Mouse (Mus musculus) neural tube, embryonic 14.5 days (tissue): ENCODE measurements around the gene Pkn3. TPM values are rescaled to one million over a fixed set of nuclear protein-coding genes. Genes with fewer than 3 reads are reported as not detected.

Experiments used
- ATAC-seq: fragments of 200-750 bp; cut with Nextera tagmentation; 2 replicates; pipeline ENCODE4 v1.8.0; 2017; ENCODE audit warnings: low read depth, mild to moderate bottlenecking, moderate TSS enrichment, moderate library complexity
- H3K27ac ChIP-seq: fragments of 300-500 bp; sonication (generic); 2 replicates; pipeline ENCODE4 v1.5.1; 2014; ENCODE audit warnings: low read depth, mild to moderate bottlenecking, control low read depth, low read length, moderate library complexity, mixed read lengths
- H3K27me3 ChIP-seq: fragments of 300-500 bp; sonication (generic); 2 replicates; pipeline ENCODE4 v1.6.1; 2014; ENCODE audit warnings: low read length; ENCODE audit not compliant: control insufficient read depth, insufficient read depth
- H3K36me3 ChIP-seq: fragments of 300-500 bp; sonication (generic); 2 replicates; pipeline ENCODE4 v1.6.1; 2014; ENCODE audit warnings: low read length, mixed read lengths; ENCODE audit not compliant: control insufficient read depth, insufficient read depth
- H3K4me1 ChIP-seq: fragments of 300-500 bp; sonication (generic); 2 replicates; pipeline ENCODE4 v1.6.1; 2014; ENCODE audit warnings: low read length; ENCODE audit not compliant: control insufficient read depth, insufficient read depth
- H3K4me2 ChIP-seq: fragments of 300-500 bp; sonication (generic); 2 replicates; pipeline ENCODE4 v1.6.1; 2014; ENCODE audit warnings: mild to moderate bottlenecking, low read depth, low read length, control low read depth
- H3K4me3 ChIP-seq: fragments of 300-500 bp; sonication (generic); 2 replicates; pipeline ENCODE4 v1.5.1; 2014; ENCODE audit warnings: low read depth, low read length, control low read depth, mixed read lengths
- H3K9ac ChIP-seq: fragments of 300-500 bp; sonication (generic); replicated peaks from 2 replicates; pipeline ENCODE4 v1.6.1; 2014; ENCODE audit warnings: low read depth, mild to moderate bottlenecking, control low read depth, low read length, mixed read lengths
- H3K9me3 ChIP-seq: fragments of 300-500 bp; sonication (generic); 2 replicates; pipeline ENCODE4 v1.6.1; 2016; ENCODE audit warnings: low read length; ENCODE audit not compliant: control insufficient read depth
- WGBS: fragments of 180-500 bp; shearing (Covaris S2); extraction: QIAGEN DNeasy Blood & Tissue Kit; methylation state at CpG from one replicate; pipeline ENCODE4 v1.1.7; 2014; 5-methylcytosine and 5-hydroxymethylcytosine counted together
- polyA plus RNA-seq: library from polyadenylated mRNA; unstranded; fragments of >200 nt; fragmentation: Nextera tagmentation; extraction: Ambion mirVana; gene quantifications from 2 replicates; pipeline ENCODE4 v1.2.1, GENCODE M21; 2014

Gene Pkn3
- 0.70 and 1.5 TPM in 2 replicates for polyA plus RNA-seq

DNA sequence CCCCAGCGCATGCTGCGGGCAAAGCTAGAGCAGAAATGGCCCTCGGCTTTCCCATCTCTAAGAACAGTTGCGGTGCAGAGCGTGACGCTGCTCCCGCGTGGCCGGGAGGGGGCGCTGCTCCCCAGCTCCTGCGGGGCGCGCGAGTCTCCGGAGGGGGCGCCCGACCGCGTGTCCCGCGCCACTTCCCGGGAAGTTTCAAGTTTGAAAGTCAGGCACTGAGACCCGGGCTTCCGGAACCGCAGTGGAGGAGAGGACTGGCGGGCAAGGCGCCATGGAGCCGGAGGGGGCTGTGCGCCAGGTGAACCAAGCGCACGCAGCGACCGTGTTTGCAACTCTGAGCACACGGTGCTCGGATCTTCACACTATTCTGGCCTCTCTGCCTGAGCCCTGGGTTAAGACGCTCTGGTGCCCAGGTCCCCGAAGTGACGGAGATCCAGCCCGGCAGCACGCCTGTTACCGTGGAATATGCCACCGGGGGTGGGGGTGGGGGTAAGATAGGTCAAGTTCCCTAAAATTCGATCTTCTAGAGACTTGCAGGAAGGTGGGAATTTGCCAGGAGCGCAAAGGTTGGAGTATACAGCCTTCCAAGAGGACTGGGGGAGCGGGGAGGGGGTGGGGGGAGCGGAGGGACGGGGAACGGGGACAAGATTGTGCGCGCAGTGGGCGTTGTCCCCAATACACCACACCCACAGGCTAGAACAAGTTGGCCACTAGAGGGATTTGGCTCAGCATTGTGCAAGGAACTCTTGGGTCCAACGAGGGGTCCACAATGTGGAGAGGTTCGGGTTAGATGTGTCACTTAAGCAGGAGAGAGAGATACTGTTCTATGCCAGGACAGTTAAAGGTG lies at the start of gene Pkn3:
Pkn3 (plus strand) TSS at position 183 of the 847 bp plus-strand sequence.
- H3K4me2 ChIP-seq: peak within 1 kb of the TSS; percentile 83
- H3K9ac ChIP-seq: peak within 1 kb of the TSS; percentile 34; the same call in 1 of the 2 replicates
- H3K4me3 ChIP-seq: peak within 1 kb of the TSS; percentile 35
- under 1% methylated on average over 53 of the region's 53 CpGs for WGBS
- H3K4me1 ChIP-seq: peaks cover 9% of the 10 kb centered on the region; the same call in 1 of the 2 replicates
- H3K27ac ChIP-seq: no peak within 1 kb of the TSS
- ATAC-seq: peak; percentile 66; the same call in 1 of the 2 replicates
- no peaks in the 10 kb centered on the region for H3K27me3 ChIP-seq
- no peaks in the 10 kb centered on the region for H3K9me3 ChIP-seq
- peaks cover 2% of the 10 kb centered on the region for H3K36me3 ChIP-seq

DNA sequence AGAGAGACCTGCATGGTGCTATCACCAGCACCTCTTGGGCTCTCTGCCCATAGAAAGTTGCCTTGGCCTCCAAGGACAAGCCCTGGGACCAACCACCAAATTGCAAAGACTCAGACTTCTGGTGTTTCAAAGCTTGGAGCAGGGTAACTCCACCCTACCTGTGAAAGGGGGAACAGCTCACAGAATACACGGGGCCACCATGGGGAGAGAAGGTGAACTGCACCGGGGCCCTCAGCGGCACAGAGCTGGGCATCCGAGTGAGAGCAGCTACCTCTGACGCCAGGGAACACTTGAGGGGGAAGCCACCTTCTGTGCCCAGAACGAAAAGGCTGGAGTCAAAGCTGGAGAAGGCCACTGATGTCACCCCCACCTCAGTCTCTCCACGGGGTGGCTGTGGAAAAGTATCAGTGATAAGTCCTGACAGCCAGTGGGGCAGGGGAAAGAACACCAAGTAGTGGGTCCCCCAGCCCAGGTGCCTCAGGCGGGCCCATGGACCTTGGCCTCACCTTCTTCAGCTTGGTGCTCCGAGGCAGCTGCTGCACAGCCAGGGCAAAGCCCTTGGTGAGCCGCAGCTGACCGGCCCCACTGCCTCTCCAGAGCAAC lies 45.1 kb upstream of the Pkn3 start:
- WGBS: 61% methylated on average over 11 of the region's 11 CpGs
- ATAC-seq: no peak
- no peak overlapping the region for H3K27ac ChIP-seq

DNA sequence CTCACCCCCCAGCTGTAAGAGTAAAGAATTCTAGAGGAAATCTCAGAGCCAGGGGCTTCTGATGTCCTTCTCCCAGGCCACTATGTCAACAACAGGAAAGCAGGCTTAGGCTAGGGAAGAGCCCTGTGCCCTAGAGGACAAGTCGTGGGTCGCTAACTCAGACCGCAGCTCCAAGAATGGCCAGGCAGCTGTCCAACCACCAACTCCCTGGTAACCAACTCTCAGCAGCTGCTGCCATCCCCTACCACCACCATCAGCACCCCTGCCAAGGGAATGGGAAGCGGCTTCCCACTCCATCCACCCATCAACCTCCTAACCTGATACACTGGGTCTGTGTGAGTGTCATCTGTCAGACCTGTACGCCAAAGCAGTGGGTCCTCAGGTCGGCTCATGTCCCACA lies 44.5 kb upstream of the Pkn3 start:
- H3K4me2 ChIP-seq: no peak overlapping the region
- no peaks in the 10 kb centered on the region for H3K4me1 ChIP-seq
- no peak overlapping the region for H3K27ac ChIP-seq
- H3K9me3 ChIP-seq: no peaks in the 10 kb centered on the region
- H3K36me3 ChIP-seq: peaks cover 50% of the 10 kb centered on the region
- ATAC-seq: no peak
- WGBS: 83% methylated on average over 6 of the region's 6 CpGs
- no peak overlapping the region for H3K9ac ChIP-seq
- no peak overlapping the region for H3K4me3 ChIP-seq
- no peaks in the 10 kb centered on the region for H3K27me3 ChIP-seq

More for the DNA sequence above, 45.1 kb upstream of the Pkn3 start:
- Histone ChIP-seq H3K9me3 (no peaks in the 10 kb centered on the region), H3K9ac (no peak overlapping the region), H3K27me3 (no peaks in the 10 kb centered on the region), H3K4me1 (no peaks in the 10 kb centered on the region), H3K36me3 (peaks cover 52% of the 10 kb centered on the region), H3K4me2 (no peak overlapping the region), H3K4me3 (no peak overlapping the region)

DNA sequence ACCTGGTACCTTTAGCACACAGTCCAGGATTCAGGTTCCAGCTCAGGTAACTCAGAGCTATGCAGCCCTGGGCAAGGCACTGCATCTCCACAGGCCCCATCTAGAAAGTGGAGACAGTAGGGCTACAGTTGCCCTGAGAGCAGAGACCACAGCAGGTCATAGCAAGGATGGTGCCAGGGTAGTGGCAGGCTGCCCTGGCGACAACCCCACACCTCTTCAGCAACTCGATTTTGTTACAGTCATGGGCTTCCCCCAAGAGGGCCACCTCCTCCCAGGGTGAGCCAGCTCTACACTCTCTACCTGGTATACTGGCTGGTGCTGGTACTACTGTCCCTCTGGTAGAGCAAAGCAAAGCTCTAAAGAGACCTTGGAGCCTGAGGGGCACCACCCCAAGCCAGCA lies 39.7 kb upstream of the Pkn3 start:
- Histone ChIP-seq H3K27ac (no peak overlapping the region), H3K27me3 (no peaks in the 10 kb centered on the region), H3K9ac (no peak overlapping the region), H3K4me2 (no peak overlapping the region), H3K4me1 (no peaks in the 10 kb centered on the region), H3K4me3 (no peak overlapping the region), H3K36me3 (peaks cover 4% of the 10 kb centered on the region; the same call in 1 of the 2 replicates), H3K9me3 (no peaks in the 10 kb centered on the region)
- 92% methylated on average over 2 of the region's 2 CpGs for WGBS
- no peak for ATAC-seq

DNA sequence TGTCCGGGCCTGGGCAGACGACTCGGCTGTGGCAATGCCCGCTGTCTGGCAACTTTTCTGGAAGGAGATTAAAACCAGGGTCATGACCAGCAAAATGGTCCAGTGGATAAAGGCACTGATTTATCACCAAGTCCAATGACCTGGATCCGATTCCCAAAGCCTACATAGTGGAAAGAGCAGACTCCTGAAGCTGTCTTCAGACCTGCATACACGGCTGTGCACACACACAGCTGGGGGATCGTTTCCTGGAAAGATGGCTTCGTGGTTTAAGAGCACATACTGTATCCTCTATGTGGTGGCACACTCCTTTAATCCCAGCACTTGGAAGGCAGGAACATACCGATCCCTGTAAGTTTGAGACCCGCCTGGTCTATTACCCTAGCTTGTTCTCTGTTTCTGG lies 39.1 kb upstream of the Pkn3 start:
- Histone ChIP-seq H3K4me3 (no peak overlapping the region), H3K4me1 (no peaks in the 10 kb centered on the region), H3K36me3 (peaks cover 4% of the 10 kb centered on the region; the same call in 1 of the 2 replicates), H3K9me3 (no peaks in the 10 kb centered on the region), H3K4me2 (no peak overlapping the region), H3K27ac (no peak overlapping the region), H3K27me3 (no peaks in the 10 kb centered on the region), H3K9ac (no peak overlapping the region)
- no peak for ATAC-seq
- WGBS: 94% methylated on average over 10 of the region's 10 CpGs

DNA sequence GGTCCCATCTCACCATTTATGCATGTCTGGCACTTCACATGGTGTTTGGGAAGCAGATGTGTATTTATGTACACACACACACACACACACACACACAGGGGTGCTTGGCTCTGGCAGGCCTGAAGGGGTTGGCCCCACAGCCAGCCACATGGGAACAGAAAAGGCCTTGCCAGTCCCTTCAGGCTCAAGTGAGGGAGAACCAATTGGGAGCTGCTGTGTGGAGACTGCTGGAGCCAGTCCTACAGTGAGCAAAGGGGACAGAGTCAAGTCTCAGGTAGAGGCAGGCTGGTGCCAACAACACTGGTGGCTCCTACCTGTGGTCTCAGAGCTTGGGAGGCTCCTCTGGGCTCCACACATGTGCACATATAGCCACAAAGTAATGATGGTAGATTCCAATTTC lies 37.8 kb upstream of the Pkn3 start:
- H3K36me3 ChIP-seq: 0 out of 2 replicates have a peak, but pooled peaks cover 4% of the 10 kb centered on the region
- H3K27ac ChIP-seq: no peak overlapping the region
- no peaks in the 10 kb centered on the region for H3K27me3 ChIP-seq
- H3K9ac ChIP-seq: no peak overlapping the region
- ATAC-seq: no peak
- H3K4me3 ChIP-seq: no peak overlapping the region
- no peaks in the 10 kb centered on the region for H3K4me1 ChIP-seq
- no peak overlapping the region for H3K4me2 ChIP-seq
- H3K9me3 ChIP-seq: no peaks in the 10 kb centered on the region

DNA sequence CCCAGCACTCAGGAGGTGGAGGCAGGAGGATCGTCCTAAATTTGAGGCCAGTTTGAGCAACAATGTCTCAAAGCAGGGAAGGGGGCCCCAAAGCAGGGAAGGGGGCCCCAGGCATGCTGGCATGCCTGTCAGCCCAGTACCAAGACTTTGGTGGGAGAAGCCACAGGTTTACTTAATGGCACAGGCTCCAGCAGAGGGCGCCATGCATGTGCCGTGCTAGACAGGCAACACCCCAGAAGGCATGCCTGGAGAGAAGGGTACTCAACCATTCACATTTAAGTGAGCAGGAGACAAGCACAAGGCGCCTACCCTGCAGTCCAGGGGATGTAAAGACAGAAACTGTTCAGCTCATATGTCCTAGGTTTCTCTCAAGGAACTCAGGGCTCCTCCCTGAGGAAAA lies 35.0 kb upstream of the Pkn3 start:
- WGBS: under 1% methylated on average over 4 of the region's 4 CpGs
- Histone ChIP-seq H3K36me3 (0 out of 2 replicates have a peak, but pooled peaks cover 3% of the 10 kb centered on the region), H3K27ac (no peak overlapping the region), H3K4me2 (no peak overlapping the region), H3K9me3 (no peaks in the 10 kb centered on the region), H3K9ac (no peak overlapping the region), H3K4me3 (no peak overlapping the region), H3K4me1 (no peaks in the 10 kb centered on the region), H3K27me3 (no peaks in the 10 kb centered on the region)
- ATAC-seq: peak; percentile 58; the same call in 1 of the 2 replicates

DNA sequence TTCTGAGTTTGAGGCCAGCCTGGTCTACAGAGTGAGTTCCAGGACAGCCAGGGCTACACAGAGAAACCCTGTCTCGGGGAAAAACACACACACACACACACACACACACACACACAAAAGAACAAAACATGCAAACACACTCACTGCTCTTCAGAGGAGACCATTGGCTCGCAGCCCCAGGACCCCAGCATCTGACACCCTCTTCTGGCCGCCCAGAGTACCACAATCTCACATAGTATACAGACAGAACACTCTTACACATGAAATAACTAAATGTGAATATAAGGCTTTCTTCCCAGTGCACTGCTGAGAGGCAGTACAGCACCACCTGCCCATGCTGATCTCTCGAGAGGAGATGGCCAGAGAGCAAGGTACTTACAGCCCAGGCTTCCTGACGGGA lies 32.9 kb upstream of the Pkn3 start:
- WGBS: 84% methylated on average over 4 of the region's 5 CpGs
- no peaks in the 10 kb centered on the region for H3K36me3 ChIP-seq
- no peak overlapping the region for H3K4me3 ChIP-seq
- no peak overlapping the region for H3K27ac ChIP-seq
- H3K4me2 ChIP-seq: no peak overlapping the region
- H3K27me3 ChIP-seq: no peaks in the 10 kb centered on the region
- no peaks in the 10 kb centered on the region for H3K9me3 ChIP-seq
- no peak overlapping the region for H3K9ac ChIP-seq
- no peak for ATAC-seq
- no peaks in the 10 kb centered on the region for H3K4me1 ChIP-seq

DNA sequence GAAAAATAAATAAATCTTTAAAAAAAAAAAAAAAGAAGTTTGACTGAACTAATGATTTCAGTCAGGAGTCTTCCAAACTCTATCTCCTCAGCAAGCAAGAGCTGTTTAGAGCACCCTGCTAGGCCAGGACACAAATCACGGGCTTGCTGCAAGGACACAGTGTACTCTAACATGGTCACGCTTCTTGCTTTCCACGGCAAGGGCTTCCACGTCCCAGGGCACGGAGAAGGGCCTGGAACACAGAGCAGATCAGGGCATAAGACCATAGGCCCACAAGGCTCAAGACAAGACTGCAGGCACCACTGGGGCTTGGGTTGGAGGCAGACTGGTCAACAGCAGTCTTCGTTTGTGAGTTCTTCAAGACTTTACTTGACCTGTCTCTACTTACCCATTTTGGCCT lies 30.4 kb upstream of the Pkn3 start:
- Histone ChIP-seq H3K4me3 (no peak overlapping the region), H3K4me1 (no peaks in the 10 kb centered on the region), H3K27ac (no peak overlapping the region), H3K36me3 (no peaks in the 10 kb centered on the region), H3K9ac (no peak overlapping the region), H3K9me3 (no peaks in the 10 kb centered on the region), H3K4me2 (no peak overlapping the region), H3K27me3 (no peaks in the 10 kb centered on the region)
- WGBS: 95% methylated on average over 6 of the region's 6 CpGs
- ATAC-seq: no peak
